ENCODE assay signal across 10 mouse cellular contexts in the genomic region with DNA sequence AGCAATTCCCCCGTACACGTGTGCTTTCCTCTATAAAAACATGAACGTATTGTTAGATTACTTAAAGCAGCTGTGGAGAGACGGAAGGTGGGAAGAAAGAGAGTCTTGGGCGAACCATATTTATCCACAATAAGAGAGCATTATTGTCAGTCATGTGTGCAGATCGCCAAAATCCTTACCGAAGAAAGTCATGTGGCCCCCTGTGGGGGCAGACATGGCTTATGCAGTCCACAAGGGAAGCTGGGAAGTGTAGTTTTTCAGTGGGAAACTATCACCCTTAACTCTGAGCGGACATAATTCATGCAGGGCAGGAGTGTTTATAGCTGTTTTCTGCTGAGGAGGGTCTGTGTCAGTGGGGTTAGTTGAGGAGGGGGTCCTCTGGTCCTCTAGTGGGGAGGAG.
DNase-seq lines count a peak whose midpoint lies in the region; ATAC-seq lines count a peak whose summit lies in the region.
"Had no signal": no experiment of that assay in that cellular context is flagged by ENCODE, and none has a peak within 500 bp of the region (broad histone marks: within the 10 kb centered on the region; RNA-seq: fewer than 3 reads in every experiment).

No protein-coding gene starts in this region.

- peaks cover 5% of the 10 kb centered on the region; the same call in 1 of the 2 replicates for H3K4me1 ChIP-seq in midbrain, embryonic 16.5 days (ENCODE audit: control insufficient read depth, insufficient read depth, low read length)
- peaks cover 13% of the 10 kb centered on the region for H3K4me1 ChIP-seq in midbrain, embryonic 10.5 days

- no peak overlapping the region for H3K27ac ChIP-seq in midbrain, embryonic 16.5 days (ENCODE audit: low read length)
- H3K27ac ChIP-seq in midbrain, embryonic 10.5 days (replicated peaks), result no peak overlapping the region

- H3K4me2 ChIP-seq in midbrain, embryonic 16.5 days (ENCODE audit: low read length), result peak overlapping the region; percentile 25

- no peak overlapping the region for H3K9ac ChIP-seq in midbrain, embryonic 16.5 days (ENCODE audit: low read depth, low read length)

- H3K27me3 ChIP-seq in midbrain, embryonic 16.5 days (ENCODE audit: control insufficient read depth, insufficient read depth, low read depth, low read length), result no peaks in the 10 kb centered on the region
- H3K27me3 ChIP-seq in midbrain, embryonic 10.5 days (ENCODE audit: low read depth, poor library complexity, severe bottlenecking), result no peaks in the 10 kb centered on the region

- H3K9me3 ChIP-seq in midbrain, embryonic 16.5 days (replicated peaks; ENCODE audit: control insufficient read depth, low read length, poor library complexity, severe bottlenecking), result no peaks in the 10 kb centered on the region
- H3K9me3 ChIP-seq in midbrain, embryonic 10.5 days (replicated peaks), result no peaks in the 10 kb centered on the region

- no peak; the same call in 1 of the 2 replicates for ATAC-seq in midbrain, embryonic 16.5 days

- DNase-seq in gastrocnemius, adult 18-20 months (ENCODE audit: low spot score), result peak; percentile 17
- no peak for DNase-seq in gastrocnemius, postnatal 10 days
- DNase-seq in midbrain, embryonic 10.5 days (ENCODE audit: low spot score), result no peak
- DNase-seq in left cerebral cortex, postnatal 36 days (ENCODE audit: low spot score in 2 of 2), result peak; percentile 25
- DNase-seq in telencephalon, adult 2 months (ENCODE audit: low read depth, low spot score), result peak; percentile 67
- DNase-seq in thymus, postnatal 10 days (ENCODE audit: low spot score in 2 of 2), result no peak
- DNase-seq in gastrocnemius, postnatal 4 days (ENCODE audit: low spot score in 2 of 2), result no peak
- DNase-seq: heart, postnatal 36 days; thymus, postnatal 25 days had no signal

- H3K36me3 ChIP-seq in midbrain, embryonic 16.5 days (ENCODE audit: control insufficient read depth, insufficient read depth, low read length), result no peaks in the 10 kb centered on the region
- no peaks in the 10 kb centered on the region for H3K36me3 ChIP-seq in midbrain, embryonic 10.5 days

- intact Hi-C loops in left cerebral cortex, postnatal 36 days (cut with DNase I), result no loop called here

- H3K4me3 ChIP-seq in midbrain, embryonic 16.5 days (ENCODE audit: low read depth, low read length), result no peak overlapping the region
- H3K4me3 ChIP-seq in midbrain, embryonic 10.5 days, result no peak overlapping the region

- 74% methylated on average over 8 of the region's 8 CpGs for WGBS in midbrain, embryonic 16.5 days
- WGBS in midbrain, embryonic 10.5 days, result 86% methylated on average over 8 of the region's 8 CpGs

Comparison
In these comparisons a context has a peak if more than half of its experiments do, and no peak if none do; other contexts are left out.
1. DNase-seq: peak in gastrocnemius, adult 18-20 months (single experiment), left cerebral cortex, postnatal 36 days (2 of 2) and telencephalon, adult 2 months (single experiment); none in gastrocnemius, postnatal 10 days (single experiment), midbrain, embryonic 10.5 days (single experiment), thymus, postnatal 10 days (0 of 2) and gastrocnemius, postnatal 4 days (0 of 2).